Mouse (Mus musculus) heart, postnatal 36 days (tissue): Measurements from ENCODE around the gene Praf2. TPM values are rescaled to one million over a fixed set of nuclear protein-coding genes. Genes with fewer than 3 reads are reported as not detected.

Experiments used
- DNase-seq, 2 experiments: peaks; one replicate each; pipeline ENCODE4 v3.0.0; 2021 to 2022
- intact Hi-C: fragments of 180-260 bp; cut with DNase I; formaldehyde crosslinking; loops from one replicate; pipeline ENCODE4 v1.15.1; 2025
- total RNA-seq, 2 experiments: library from RNA; stranded (reverse); gene quantifications; 2 replicates each; pipeline ENCODE4 v1.2.3; 2021

Praf2 gene
- total RNA-seq, 2 experiments from 2014 or later, result 5.4 to 5.7 TPM

DNA sequence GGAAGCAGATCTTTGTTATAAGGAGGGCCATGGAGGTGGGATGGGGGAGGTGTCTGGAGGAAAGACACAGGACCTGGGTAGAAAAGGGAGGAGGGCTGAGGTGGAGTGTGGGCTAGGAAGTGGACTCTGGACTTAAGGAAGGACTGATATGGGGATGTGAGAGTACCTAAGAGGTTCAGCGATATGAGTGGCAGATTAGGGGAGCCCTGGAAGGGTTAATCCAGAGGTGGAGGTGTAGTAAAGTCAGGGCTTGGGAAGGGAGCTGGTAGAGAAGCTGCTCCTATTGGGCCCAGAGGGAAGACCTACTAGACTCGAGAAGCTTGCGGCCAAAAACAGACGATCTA lies 655 bp downstream of the Praf2 start:
- intact Hi-C loops, result loop anchor here (10.0 kb wide), 1 partner anchor 416 kb away; the partner anchor contains the start of gene Rbm3
- DNase-seq, result no peak

DNA sequence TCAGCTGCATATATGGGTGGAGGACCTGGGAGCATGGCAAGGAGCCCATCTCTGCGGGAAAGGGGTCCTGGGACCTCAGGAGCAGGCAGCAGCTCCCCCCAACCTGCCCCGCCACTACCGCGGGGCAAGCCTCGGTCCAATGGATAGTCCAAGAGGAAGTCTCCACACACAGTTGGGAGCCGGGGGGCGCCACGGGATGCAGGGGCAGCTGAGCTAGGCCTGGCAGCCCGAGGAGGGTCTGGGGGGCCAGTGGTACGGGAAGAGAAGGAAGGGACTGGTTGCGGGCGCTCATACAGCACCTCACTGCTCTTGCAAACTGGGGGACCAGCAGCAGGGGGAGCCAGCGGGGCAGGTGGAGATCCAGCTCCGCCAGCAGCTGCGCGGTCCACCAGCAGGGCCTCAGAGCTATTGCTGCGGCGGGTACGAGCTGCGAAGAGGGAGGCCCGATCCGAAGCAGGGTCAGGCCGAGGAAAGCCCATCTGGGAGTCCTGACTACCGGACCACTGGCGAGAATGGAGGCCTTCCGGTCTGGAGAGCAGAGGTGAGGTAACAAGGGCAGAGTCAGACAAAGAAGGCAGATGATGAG lies 5.4 kb downstream of the Praf2 start:
- intact Hi-C loops, result loop anchor here (5.0 kb wide), 1 partner anchor 39 kb away; no protein-coding TSS in a partner anchor
- DNase-seq, result peak; percentile 61 to 78

GRCm38 (mm10) chrX:7739336-7740081 lies 11.3 kb downstream of the Praf2 start:
- no peak for DNase-seq
- intact Hi-C loops, result no loop called here

DNA sequence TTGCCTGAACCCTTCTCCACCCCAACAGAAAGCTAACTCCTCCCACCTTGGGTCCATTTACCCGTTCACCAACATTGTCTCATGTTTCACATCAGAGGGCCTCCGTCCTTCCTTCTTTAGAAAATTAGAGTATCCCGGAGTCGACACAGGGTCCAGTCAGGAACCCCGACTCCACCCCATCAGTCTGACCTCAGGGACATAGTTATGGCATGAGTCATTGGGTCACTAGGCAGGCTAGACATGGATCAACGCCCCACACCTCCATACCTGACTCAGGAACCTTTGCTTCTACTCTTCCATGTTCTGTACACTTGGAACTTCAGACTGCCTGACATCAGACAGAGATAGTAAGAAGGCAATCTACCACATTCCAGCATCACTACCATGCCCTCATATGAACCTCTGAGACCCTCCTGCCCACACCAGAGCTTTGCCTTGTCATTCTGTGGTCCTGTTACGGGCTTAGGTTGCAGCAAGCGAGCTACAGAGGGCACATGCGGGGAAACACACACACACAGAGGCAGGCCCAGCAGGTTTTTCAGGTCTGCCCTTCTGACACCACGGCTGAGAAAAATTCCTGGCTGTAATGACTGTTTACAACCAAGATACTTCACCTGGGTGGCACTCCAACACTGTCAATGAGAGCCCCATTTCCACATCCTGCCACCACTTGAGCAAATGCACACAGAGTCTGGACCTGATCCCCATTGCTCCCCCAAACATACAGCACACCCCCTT lies 12.0 kb downstream of the Praf2 start:
- no peak for DNase-seq
- intact Hi-C loops, result no loop called here

GRCm38 (mm10) chrX:7741103-7741502 lies 12.9 kb downstream of the Praf2 start:
- intact Hi-C loops, result no loop called here
- no peak for DNase-seq

DNA sequence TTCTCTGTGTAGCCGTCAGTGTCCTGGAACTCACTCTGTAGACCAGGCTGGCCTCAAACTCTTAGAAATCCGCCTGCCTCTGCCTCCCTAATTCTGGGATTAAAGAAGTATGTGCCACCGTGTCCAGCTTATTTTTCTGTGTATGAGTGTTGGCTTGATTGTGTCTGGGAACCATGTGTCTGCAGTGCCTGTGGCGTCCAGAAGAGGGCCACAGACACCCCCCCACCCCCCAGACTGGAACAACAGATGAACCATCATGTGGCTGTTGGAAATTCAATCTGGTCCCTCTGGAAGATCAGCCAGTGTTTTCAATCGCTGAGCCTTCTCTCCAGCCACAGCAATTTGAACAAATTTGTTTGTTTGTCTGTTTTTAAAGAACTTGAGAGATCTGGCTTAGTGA lies 15.2 kb downstream of the Praf2 start:
- no peak for DNase-seq
- intact Hi-C loops, result no loop called here

DNA sequence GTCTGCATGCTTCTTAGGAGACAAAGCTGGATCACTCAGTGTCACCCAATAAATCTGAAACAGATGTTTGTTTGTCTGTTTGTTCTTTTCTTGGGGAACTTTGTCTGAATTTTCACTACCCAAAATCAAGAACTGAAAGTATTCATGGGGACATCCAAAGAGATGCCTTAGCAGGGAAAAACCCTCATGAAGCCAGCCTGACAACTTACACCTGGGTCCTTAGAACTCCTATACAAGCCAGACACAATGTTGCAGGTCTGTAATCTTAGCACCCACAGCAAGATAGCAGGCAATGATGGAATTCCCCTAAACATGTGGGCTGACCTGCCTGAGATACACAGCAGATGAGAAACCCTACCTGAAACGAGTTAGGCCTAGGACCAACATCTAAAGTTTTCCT lies 16.7 kb downstream of the Praf2 start:
- intact Hi-C loops, result no loop called here
- no peak for DNase-seq

DNA sequence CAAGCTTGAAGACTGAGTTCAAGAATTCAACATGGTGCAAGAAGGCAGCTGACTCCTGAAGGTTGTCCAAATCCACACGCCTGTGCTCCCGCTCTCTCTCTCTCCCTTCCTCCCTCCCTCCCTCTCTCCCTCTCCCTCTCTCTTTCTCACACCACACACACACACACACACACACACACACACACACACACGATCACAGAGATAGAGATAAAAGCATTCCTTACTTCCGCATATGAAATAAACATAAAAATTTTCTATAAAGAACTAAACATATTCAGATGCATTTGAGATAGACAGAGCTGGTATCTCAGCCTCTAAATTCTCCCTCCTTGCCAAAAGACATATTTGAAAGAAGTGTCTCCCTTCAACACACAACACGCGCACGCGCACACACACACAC lies 17.2 kb downstream of the Praf2 start:
- no peak for DNase-seq
- intact Hi-C loops, result no loop called here

DNA sequence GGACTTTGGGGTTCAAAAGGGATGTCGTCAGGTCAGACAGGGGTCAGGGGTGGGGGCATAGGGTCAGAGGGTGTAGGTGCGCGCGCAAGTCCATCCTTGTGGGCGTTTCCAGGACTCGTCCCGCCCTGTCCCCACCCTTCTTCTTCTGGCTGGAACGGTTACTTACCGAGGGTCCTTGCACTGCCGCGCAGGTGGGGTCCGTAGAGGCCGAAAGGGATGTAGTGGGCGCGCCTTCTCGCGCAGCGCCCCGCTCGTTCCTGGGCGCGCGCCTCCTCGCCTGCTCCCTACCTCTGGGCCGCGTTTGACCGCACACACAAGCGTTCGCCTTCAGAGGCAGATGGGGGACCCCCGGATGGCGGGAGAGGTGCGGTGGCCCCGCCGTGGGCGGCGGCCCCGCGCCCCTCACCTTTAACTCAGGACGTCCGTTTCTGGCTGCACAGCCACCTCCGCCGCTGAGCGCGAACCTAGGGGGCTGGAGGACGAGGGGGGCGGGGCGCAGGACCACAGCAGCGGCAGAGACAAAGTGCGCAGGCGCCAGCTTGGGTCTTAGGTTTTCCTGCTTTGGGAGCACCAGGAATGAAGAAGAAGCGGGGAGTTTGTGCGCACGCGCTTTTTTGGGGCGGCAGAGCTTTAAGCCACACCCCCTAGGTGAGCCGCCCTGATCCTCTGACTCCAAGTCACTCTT lies 22.3 kb downstream of the Praf2 start, which contains the start of gene Ccdc120:
Ccdc120 (minus strand) TSS at position 474 of the 685 bp plus-strand sequence.
- peak; percentile 53 for DNase-seq
- intact Hi-C loops, result loop anchor here (5.0 kb wide), 1 partner anchor 42 kb away; no protein-coding TSS in a partner anchor

DNA sequence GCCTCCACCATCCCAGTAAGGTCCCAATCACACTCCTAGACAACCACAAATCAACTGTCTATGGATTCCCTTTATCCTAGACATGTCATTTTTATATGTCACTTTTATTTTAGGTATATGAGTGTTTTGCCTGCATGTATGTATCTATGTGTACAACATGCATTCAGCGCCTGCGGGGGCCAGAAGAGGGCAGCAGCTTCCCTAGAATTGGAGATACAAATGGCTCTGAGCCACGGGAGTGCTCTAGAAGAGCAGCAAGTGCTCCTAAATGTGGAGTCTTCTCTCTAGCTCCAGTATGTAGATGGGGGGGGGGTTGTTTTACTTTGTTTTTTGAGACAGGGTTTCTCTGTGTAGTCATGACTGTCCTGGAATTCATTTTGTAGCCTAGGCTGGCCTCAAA lies 25.4 kb downstream of the Praf2 start:
- intact Hi-C loops, result loop anchor here (2.0 to 5.0 kb wide), 2 partner anchors 23 to 39 kb away; no protein-coding TSS in a partner anchor

DNA sequence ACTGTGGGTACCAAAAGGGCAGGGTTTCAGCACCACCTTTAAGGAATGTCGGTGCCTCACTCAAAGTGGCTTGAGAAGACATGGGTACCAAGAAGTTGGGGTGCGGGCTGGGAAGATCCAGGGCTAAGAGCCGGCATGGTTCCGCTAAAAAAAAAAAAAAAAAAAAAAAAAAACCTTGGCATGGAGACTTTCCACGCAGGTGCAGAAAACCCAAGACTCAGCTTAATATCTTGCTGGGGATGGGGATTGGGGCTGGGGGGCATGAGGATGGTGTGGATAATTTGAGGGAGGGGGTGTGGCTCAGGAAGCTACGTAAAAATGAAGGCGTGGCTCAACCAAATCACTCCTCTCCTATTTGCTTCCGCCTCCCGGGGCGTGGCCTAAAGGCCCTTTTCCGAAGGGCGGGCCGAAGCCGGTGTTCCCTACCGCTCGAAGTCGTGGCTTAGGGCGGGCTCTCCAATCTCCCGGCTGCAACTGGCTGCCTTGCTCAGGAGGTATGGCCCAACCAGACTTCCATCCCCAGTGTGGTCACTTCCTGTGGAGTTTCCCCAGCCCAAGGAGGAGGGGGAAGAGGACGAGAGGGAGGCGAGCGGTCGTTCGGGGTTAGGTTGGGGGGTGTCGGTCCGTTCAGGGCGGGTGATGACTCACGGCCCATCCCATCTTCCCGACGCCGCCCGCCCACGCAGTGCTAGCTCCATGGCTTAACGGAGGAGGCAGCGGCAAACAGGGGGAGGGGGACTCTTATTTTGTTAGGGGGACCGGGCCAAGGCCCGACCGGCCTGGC lies 34.1 kb downstream of the Praf2 start, which contains the start of gene Tfe3:
Tfe3 (plus strand) TSS at position 424 of the 784 bp plus-strand sequence.
- intact Hi-C loops, result loop anchor here (2.0 kb wide), 1 partner anchor 14 kb away; no protein-coding TSS in a partner anchor
- peak; percentile 83 to 84 for DNase-seq

More for the DNA sequence above, 25.4 kb downstream of the Praf2 start:
- peak in 1 of 2 experiments; percentile 29 for DNase-seq

- intact Hi-C loops, result loop anchor here (2.0 kb wide), 1 partner anchor 14 kb away; no protein-coding TSS in a partner anchor
- DNase-seq, result no peak
Measured at GRCm38 (mm10) chrX:7762921-7763197, 34.6 kb downstream of the Praf2 start.

GRCm38 (mm10) chrX:7763631-7764393 lies 35.6 kb downstream of the Praf2 start:
- peak; percentile 23 to 53 for DNase-seq
- intact Hi-C loops, result loop anchor here (2.0 kb wide), 1 partner anchor 13 kb away; no protein-coding TSS in a partner anchor

- intact Hi-C loops, result no loop called here
- DNase-seq, result no peak
Measured at GRCm38 (mm10) chrX:7764657-7765280, 36.5 kb downstream of the Praf2 start.

DNA sequence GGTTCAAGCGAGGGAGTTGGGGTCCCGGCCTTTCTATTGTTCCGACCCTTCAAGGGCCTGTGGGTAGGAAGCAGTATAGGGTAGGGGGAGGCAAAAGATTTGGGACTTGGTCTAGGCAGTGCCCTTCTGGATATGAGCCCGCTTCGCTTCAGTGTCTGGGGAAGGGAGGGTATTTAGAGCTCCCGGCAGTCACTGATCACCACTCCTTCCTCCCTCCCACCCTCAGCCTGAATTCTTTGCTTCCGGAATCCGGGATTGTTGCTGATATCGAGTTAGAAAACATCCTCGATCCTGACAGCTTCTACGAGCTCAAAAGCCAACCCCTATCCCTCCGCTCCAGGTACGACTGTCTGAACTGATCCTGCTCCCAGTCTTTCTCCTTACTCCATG lies 37.0 kb downstream of the Praf2 start:
- intact Hi-C loops, result no loop called here

GRCm38 (mm10) chrX:7765764-7766163 lies 37.5 kb downstream of the Praf2 start:
- intact Hi-C loops, result no loop called here
- peak; percentile 40 to 47 for DNase-seq

More for the DNA sequence above, 37.0 kb downstream of the Praf2 start:
- no peak for DNase-seq

DNA sequence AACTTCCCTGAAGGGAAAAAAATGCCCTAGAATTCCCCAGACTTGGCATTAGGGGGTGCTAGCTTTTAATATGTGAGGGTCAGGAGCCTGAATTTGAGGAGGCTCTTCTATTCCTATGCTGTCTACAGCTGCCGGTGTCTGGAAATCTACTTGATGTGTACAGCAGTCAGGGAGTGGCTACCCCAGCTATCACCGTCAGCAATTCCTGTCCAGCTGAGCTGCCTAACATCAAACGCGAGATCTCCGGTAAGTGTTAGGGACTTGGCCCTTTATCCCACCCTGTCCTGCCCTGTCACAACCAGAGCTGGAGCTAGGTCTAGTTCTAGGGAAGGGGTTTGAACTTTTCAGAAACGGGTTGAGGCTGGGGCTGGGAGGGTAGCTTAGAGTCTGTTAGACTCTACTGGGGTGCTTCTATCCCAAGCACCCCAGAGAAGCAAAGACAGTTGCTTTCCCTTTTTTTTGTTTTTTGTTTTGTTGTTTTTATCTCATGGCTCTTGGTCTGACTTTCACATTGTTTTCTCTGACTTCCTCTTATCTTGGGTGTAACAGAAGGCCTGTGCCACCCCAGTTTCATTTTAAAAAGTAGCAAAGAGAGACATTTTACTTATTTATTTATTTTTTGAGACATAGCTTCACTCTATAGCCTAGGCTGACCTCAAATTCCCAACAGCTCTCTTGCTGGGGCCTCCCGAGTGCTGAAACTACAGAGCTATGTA lies 41.2 kb downstream of the Praf2 start:
- intact Hi-C loops, result loop anchor here (5.0 kb wide), 1 partner anchor 37 kb away; no protein-coding TSS in a partner anchor
- DNase-seq, result no peak

DNA sequence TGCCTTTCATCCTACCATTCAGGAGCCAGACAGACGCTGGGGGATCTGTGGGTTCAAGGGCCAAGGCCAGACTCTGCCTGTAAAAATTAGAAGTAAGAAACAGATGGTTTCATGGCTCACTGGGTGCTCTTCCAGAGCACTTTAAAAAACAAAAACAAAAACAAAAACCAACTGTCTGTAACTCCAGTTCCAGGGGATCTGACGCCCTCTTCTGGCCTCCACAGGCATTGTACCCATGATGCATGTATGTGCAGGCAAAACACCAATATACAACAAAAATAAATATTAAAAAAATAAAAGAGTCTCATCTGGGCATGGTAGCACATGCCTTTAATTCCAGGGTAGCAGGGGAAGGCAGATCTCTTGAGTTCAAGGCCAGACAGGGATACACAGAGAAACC lies 44.5 kb downstream of the Praf2 start:
- DNase-seq, result peak in 1 of 2 experiments; percentile 10
- intact Hi-C loops, result loop anchor here (5.0 kb wide), 1 partner anchor 40 kb away; no protein-coding TSS in a partner anchor
